Mouse (Mus musculus) gonadal fat pad, adult 2 months (tissue): Measurements from ENCODE around the gene Ahcy. TPM values are rescaled to one million over a fixed set of nuclear protein-coding genes. Genes with fewer than 3 reads are reported as not detected.
"Not testable (repeated sequence)": the region's sequence is repeated elsewhere in the genome, so short reads cannot be mapped to it uniquely, and the experiment has no call there.

Experiments used
- DNase-seq: peaks from one replicate; pipeline ENCODE4 v3.0.0-alpha.2; 2012; ENCODE audit warnings: low read depth
- polyA plus RNA-seq: library from polyadenylated mRNA; depleted of rRNA; stranded (reverse); fragments of >200 nt; gene quantifications from 2 replicates; pipeline ENCODE4 v1.2.3, GENCODE M21; 2012; rRNA removed

Ahcy gene
- polyA plus RNA-seq, 1 experiment = 66.0 TPM

DNA sequence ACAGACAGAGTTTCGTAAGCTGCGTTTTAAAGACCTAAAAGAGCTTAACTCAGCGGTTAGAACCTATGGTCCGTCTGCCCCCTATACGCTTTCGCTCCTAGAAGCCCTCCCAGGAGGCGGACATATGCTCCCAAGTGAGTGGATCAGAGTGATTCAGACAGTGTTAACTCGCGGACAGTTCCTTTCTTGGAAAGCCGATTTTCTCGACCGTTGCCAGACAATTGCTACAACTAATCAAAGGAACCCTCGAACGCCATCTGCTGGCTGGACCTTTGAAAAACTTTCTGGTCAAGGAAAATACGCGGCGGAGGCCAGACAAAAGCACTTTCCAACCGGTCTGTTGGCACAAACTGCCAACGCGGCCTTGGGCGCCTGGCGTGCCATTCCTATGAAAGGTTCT is 54.6 kb downstream of the Ahcy start:
- DNase-seq = peak; percentile 59

DNA sequence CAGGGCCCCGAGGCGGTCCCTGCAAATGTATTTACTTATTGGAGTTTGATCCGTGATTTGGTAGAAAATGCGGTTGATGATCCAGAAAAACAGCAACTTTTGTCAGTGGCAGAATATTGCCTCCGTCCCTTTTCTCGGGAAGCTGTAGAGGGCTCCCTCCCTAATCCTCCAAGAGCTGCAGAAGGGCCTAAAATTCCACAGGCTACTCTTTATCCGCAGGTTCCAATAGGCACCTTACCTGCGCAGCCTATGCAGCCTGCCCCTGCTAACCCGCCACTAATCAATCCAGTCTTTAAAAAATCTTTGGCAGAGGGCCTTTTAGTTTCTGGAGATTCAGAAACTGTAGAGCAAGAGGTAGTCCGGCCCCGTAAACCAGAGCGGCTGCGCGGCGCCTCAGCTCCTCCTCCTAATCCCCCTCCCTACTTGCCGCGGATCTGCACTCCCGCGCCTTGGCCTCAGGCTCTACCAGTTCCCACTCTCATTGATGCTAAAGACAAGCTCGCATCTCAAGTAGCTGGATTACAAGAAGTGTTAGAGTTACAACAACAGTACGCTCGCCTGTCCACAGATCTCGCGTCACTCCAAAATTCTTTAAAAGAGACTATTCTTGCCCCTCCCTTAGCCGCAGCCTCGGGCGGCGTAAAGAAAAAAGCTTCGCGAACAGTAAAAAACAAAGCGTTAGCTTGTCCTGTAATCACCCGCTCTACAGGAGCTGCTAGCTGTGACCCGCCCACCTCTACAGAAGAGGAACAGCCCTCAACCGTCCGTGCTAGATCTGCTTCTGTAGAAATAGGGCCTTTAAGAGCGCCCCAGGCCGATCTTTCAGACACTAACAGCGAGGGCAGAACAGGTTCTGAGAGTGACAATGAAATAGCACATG is 55.3 kb downstream of the Ahcy start:
- DNase-seq = no peak

DNA sequence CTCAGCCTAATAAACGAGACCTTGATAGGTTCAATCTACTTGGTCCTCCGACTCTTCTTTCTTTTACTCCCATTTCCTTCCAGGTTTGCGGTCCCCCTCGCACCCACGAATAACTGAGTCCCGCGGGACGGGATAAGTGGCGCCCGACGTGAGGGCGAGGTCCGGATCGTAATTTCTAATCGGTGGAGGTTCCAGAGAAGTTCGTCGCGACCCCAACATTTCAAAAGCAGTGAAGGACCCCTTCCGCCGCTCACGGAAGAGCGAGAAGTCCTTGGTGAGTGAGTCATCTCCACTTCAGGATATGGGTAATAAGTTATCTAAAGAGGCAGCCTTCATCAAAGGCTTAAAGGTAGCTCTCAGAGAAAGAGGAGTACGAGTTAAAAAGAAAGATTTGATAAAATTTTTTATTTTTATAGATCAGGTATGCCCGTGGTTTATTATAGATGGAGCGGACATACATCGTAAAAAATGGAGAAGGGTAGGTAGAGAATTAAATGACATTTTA is 56.0 kb downstream of the Ahcy start, which contains the start of gene Gm14226:
Gm14226 (plus strand) TSS at position 16 of the 505 bp plus-strand sequence.
- DNase-seq = not testable (repeated sequence)

DNA sequence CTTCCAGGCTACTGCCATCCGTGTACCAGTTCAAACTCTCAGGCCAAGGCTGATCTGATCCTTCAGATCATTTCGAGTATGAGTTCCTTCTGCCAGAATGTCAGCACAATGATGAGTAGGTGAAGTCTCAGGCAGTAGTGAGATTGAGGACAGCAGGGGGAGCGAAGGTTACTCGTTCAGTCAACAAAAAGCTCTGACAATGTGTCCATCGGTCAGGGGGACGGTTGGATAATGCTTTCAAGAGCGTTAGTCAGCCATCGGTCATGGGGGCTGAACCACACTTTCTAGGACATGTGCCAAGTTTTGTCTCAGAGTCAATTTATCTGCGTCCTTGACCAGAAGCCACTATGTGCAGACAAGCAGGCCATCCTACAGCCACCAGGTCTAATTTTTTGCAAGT is 57.5 kb downstream of the Ahcy start:
- DNase-seq = not testable (repeated sequence)

DNA sequence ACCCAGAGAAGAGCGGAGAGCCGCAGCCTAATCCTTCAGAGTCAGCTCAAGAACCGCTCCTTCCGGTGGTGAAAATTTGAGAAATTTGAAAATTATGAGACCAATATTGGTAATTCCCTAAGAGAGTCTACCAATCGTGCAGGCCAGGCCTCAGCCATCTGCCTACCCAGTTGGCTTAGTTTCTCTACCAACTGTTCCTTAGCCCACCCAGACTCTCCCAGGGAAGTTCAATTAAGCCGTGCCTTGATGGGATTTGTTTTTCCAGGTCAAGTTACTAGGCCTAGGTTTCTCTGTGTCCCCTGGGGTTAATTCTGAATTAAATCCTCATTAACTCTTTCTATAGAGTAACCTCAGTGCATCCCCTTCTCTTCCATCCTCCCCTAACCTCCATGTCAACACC is 61.3 kb downstream of the Ahcy start:
- no peak for DNase-seq

DNA sequence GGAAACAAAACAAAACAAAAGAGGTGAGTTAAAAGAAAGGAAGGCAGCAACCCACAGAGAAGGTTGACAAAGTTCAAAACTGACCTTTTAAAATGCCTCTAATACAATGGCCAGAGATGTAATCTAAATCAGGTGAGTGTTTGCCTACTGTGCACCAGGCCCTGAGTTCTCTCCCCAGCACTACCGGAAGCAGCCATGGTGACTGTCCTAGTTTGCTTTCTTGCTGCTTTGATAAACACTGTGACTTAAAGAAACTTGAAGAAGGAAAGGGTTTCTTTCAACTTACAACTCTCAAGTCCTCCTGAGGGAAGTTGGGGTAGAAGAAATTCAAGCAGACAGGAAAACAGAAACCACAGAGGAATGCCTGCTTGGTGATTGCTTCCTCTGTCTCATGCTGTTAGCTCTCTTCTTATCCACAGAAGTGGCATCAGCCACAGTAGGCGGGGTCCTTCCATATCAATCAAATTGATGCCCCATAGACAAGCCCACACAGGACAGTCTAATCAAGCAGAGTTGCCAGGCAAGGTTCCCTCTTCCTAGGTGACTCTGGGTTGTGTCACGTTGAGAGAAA is 63.1 kb downstream of the Ahcy start:
- DNase-seq = no peak

Other genes with a start within 250 kb of the Ahcy start
- 15.8 and 17.9 TPM in 2 replicates for gene Eif2s2, start 181.6 kb downstream of the Ahcy start, polyA plus RNA-seq
- gene Gm14226, start 56.2 kb downstream of the Ahcy start, polyA plus RNA-seq = 0.28 and 0.61 TPM in 2 replicates
- 12.5 and 17.3 TPM in 2 replicates for gene Itch, start 59.0 kb upstream of the Ahcy start, polyA plus RNA-seq
- gene Dynlrb1, start 162.0 kb upstream of the Ahcy start, polyA plus RNA-seq = 337 and 426 TPM in 2 replicates
- 393 and 400 TPM in 2 replicates for gene Map1lc3a, start 201.8 kb upstream of the Ahcy start, polyA plus RNA-seq